Mouse (Mus musculus) MN1 (cell line): ENCODE data around the gene Zswim7.
"Not testable (repeated sequence)": the region's sequence is repeated elsewhere in the genome, so short reads cannot be mapped to it uniquely, and the experiment has no call there.

Source experiments
- DNase-seq: peaks from one replicate; pipeline ENCODE4 v3.0.0-alpha.2; 2016; ENCODE audit warnings: low spot score

Zswim7 gene

GRCm38 (mm10) chr11:62280675-62281600 lies at the start of gene Zswim7, which contains the start of gene Ttc19:
Gene Zswim7 (minus strand): TSS chr11:62281375.
Gene Ttc19 (plus strand): TSS chr11:62281473.
- DNase-seq = peak; percentile 94

GRCm38 (mm10) chr11:62323659-62324058 lies 42.5 kb upstream of the Zswim7 start:
- DNase-seq = no peak

- no peak for DNase-seq
These were observed 38.9 kb upstream of the Zswim7 start for GRCm38 (mm10) chr11:62320097-62320496.

- DNase-seq = no peak
These were observed 36.6 kb upstream of the Zswim7 start for GRCm38 (mm10) chr11:62317746-62318145.

GRCm38 (mm10) chr11:62314984-62315383 lies 33.8 kb upstream of the Zswim7 start:
- no peak for DNase-seq

- no peak for DNase-seq
These were observed 28.1 kb upstream of the Zswim7 start for GRCm38 (mm10) chr11:62309296-62309695.

- no peak for DNase-seq
These were observed 24.7 kb upstream of the Zswim7 start for GRCm38 (mm10) chr11:62305866-62306265.

- DNase-seq = no peak
These were observed 17.7 kb upstream of the Zswim7 start for GRCm38 (mm10) chr11:62298883-62299282.

GRCm38 (mm10) chr11:62294121-62294520 lies 12.9 kb upstream of the Zswim7 start:
- DNase-seq = no peak

GRCm38 (mm10) chr11:62287700-62288099 lies 6.5 kb upstream of the Zswim7 start:
- DNase-seq = no peak

- DNase-seq = no peak
These were observed 3.8 kb upstream of the Zswim7 start for GRCm38 (mm10) chr11:62285020-62285419.

- DNase-seq = not testable (repeated sequence)
These were observed 2.8 kb upstream of the Zswim7 start for GRCm38 (mm10) chr11:62284020-62284419.

GRCm38 (mm10) chr11:62281601-62281997 lies 424 bp upstream of the Zswim7 start:
- peak; percentile 79 for DNase-seq

- peak; percentile 23 for DNase-seq
These were observed 3.1 kb downstream of the Zswim7 start for GRCm38 (mm10) chr11:62278027-62278426.

- no peak for DNase-seq
These were observed 4.1 kb downstream of the Zswim7 start for GRCm38 (mm10) chr11:62277086-62277485.

- DNase-seq = no peak
These were observed 10.3 kb downstream of the Zswim7 start for GRCm38 (mm10) chr11:62270851-62271250.

- DNase-seq = no peak
These were observed 12.1 kb downstream of the Zswim7 start for GRCm38 (mm10) chr11:62269097-62269496.

- DNase-seq = no peak
These were observed 12.8 kb downstream of the Zswim7 start for GRCm38 (mm10) chr11:62268381-62268780.

GRCm38 (mm10) chr11:62266466-62267214 lies 14.5 kb downstream of the Zswim7 start:
- DNase-seq = no peak

- DNase-seq = no peak
These were observed 15.5 kb downstream of the Zswim7 start for GRCm38 (mm10) chr11:62265642-62266041.

GRCm38 (mm10) chr11:62264018-62264417 lies 17.2 kb downstream of the Zswim7 start:
- DNase-seq = no peak

GRCm38 (mm10) chr11:62263599-62263998 lies 17.6 kb downstream of the Zswim7 start:
- DNase-seq = no peak

GRCm38 (mm10) chr11:62259214-62259613 lies 22.0 kb downstream of the Zswim7 start:
- DNase-seq = peak; percentile 40
